Mouse (Mus musculus) CH12.LX (cell line): ENCODE results near the gene Dync2li1. TPM values are rescaled to one million over a fixed set of nuclear protein-coding genes. Genes with fewer than 3 reads are reported as not detected.

Source experiments
- DNase-seq: peaks from one replicate; pipeline ENCODE4 v3.0.0-alpha.2; 2013; ENCODE audit errors: extremely low read depth
- H3K27ac ChIP-seq: 2 replicates; pipeline ENCODE4 v1.5.1; 2012; ENCODE audit warnings: low read depth, mild to moderate bottlenecking, control low read depth, moderate library complexity; ENCODE audit not compliant: insufficient read depth
- H3K27me3 ChIP-seq: replicated peaks from 2 replicates; pipeline ENCODE3; 2012; ENCODE audit warnings: inconsistent platforms
- H3K36me3 ChIP-seq, 2 experiments: replicated peaks in 1 of 2; 2 replicates each; pipeline versions ENCODE3 to v1.6.1; 2012; ENCODE audit warnings: inconsistent platforms in 1 of 2, low read length in 1 of 2, mild to moderate bottlenecking in 1 of 2, mixed read lengths in 1 of 2, moderate library complexity in 1 of 2; ENCODE audit not compliant: control insufficient read depth in 1 of 2, insufficient read depth in 1 of 2
- H3K4me1 ChIP-seq, 2 experiments: 2 replicates each; pipeline ENCODE4 v1.6.1; 2012; ENCODE audit warnings: inconsistent platforms in 1 of 2, moderate library complexity in 1 of 2; ENCODE audit not compliant: insufficient read depth in 2 of 2, control insufficient read depth in 1 of 2
- H3K4me2 ChIP-seq: 2 replicates; pipeline ENCODE4 v1.6.1; 2012; ENCODE audit warnings: low read depth, mild to moderate bottlenecking, control low read depth; ENCODE audit not compliant: poor library complexity, insufficient read depth, severe bottlenecking
- H3K4me3 ChIP-seq, 3 experiments: fragments of 150-350 bp in 1 of 3; sonication (generic) in 1 of 3; replicated peaks in 1 of 3; 2 replicates each; pipeline versions ENCODE3 to v1.5.1; 2011 to 2012; ENCODE audit warnings: low read depth in 2 of 3, low read length in 2 of 3, mild to moderate bottlenecking in 2 of 3, moderate library complexity in 2 of 3, control low read depth in 1 of 3, improper control_type of control experiment in 1 of 3, inconsistent platforms in 1 of 3, mixed read lengths in 1 of 3; ENCODE audit not compliant: poor library complexity in 1 of 3
- H3K79me2 ChIP-seq: replicated peaks from 2 replicates; pipeline ENCODE4 v1.6.1; 2012; ENCODE audit warnings: mild to moderate bottlenecking, moderate library complexity; ENCODE audit not compliant: control insufficient read depth, poor library complexity, insufficient read depth, severe bottlenecking; ENCODE audit errors: extremely low read depth
- H3K9ac ChIP-seq: 2 replicates; pipeline ENCODE4 v1.6.1; 2012; ENCODE audit warnings: low read depth, mild to moderate bottlenecking, control low read depth, moderate library complexity; ENCODE audit not compliant: insufficient read depth
- H3K9me3 ChIP-seq: replicated peaks from 2 replicates; pipeline ENCODE3; 2012; ENCODE audit warnings: low read length, inconsistent platforms, mixed read lengths
- E2F4 ChIP-seq: IDR thresholded peaks from 2 replicates; pipeline ENCODE4 v1.6.1; 2011; ENCODE audit warnings: low read depth, low read length, improper control_type of control experiment; ENCODE audit not compliant: insufficient replicate concordance
- ETS1 ChIP-seq: conservative IDR thresholded peaks from 2 replicates; pipeline ENCODE4 v1.6.1; 2012; ENCODE audit warnings: low read depth, mild to moderate bottlenecking, inconsistent platforms, low read length, improper control_type of control experiment, moderate library complexity
- JUN ChIP-seq: IDR thresholded peaks from 2 replicates; pipeline ENCODE4 v1.6.1; 2011; ENCODE audit warnings: low read depth, mild to moderate bottlenecking, low read length, improper control_type of control experiment, moderate library complexity; ENCODE audit not compliant: insufficient read depth
- JUND ChIP-seq: conservative IDR thresholded peaks from 2 replicates; pipeline ENCODE4 v1.6.1; 2011; ENCODE audit warnings: low read depth, low read length, improper control_type of control experiment
- KAT2A ChIP-seq: IDR thresholded peaks from 2 replicates; pipeline ENCODE4 v1.6.1; 2012; ENCODE audit warnings: low read length, improper control_type of control experiment, inconsistent platforms; ENCODE audit not compliant: insufficient replicate concordance
- MAFK ChIP-seq: IDR thresholded peaks from 2 replicates; pipeline ENCODE4 v1.6.1; 2011; ENCODE audit warnings: low read length, improper control_type of control experiment; ENCODE audit not compliant: insufficient replicate concordance
- MEF2A ChIP-seq: IDR thresholded peaks from 2 replicates; pipeline ENCODE4 v1.6.1; 2014; ENCODE audit warnings: low read depth, mild to moderate bottlenecking, inconsistent platforms, low read length, improper control_type of control experiment, borderline replicate concordance
- NELFE ChIP-seq: IDR thresholded peaks from 2 replicates; pipeline ENCODE4 v1.6.1; 2011; ENCODE audit warnings: low read depth, low read length, improper control_type of control experiment
- NRF1 ChIP-seq: IDR thresholded peaks from 2 replicates; pipeline ENCODE4 v1.6.1; 2014; ENCODE audit warnings: low read depth, mild to moderate bottlenecking, inconsistent platforms, low read length, improper control_type of control experiment, moderate library complexity
- RCOR1 ChIP-seq: conservative IDR thresholded peaks from 2 replicates; pipeline ENCODE4 v1.6.1; 2012; ENCODE audit warnings: low read depth, mild to moderate bottlenecking, inconsistent platforms, low read length, improper control_type of control experiment
- SIN3A ChIP-seq: IDR thresholded peaks from 2 replicates; pipeline ENCODE4 v1.6.1; 2012; ENCODE audit warnings: low read length, improper control_type of control experiment, inconsistent platforms
- SMC3 ChIP-seq: IDR thresholded peaks from 2 replicates; pipeline ENCODE4 v1.6.1; 2011; ENCODE audit warnings: low read depth, low read length, improper control_type of control experiment
- TBP ChIP-seq: conservative IDR thresholded peaks from 2 replicates; pipeline ENCODE4 v1.6.1; 2011; ENCODE audit warnings: low read depth, low read length, improper control_type of control experiment
- USF1 ChIP-seq: IDR thresholded peaks from 2 replicates; pipeline ENCODE4 v1.6.1; 2014; ENCODE audit warnings: low read depth, mild to moderate bottlenecking, inconsistent platforms, low read length, improper control_type of control experiment
- USF2 ChIP-seq: conservative IDR thresholded peaks from 2 replicates; pipeline ENCODE4 v1.6.1; 2011; ENCODE audit warnings: low read depth, low read length, improper control_type of control experiment
- ZC3H11A ChIP-seq: IDR thresholded peaks from 2 replicates; pipeline ENCODE4 v1.6.1; 2012; ENCODE audit warnings: low read depth, mild to moderate bottlenecking, inconsistent platforms, low read length, improper control_type of control experiment
- dilution Hi-C: fragments of 300-500 bp; cut with MboI; formaldehyde crosslinking; loops from 2 replicates; pipeline ENCODE4 v1.14.3; 2020; ENCODE audit warnings: low sequenced_read_pairs; ENCODE audit not compliant: extremely low pct_unique_long_range_greater_than_20kb, extremely low pct_ligation_motif_present
- in situ Hi-C: fragments of 300-500 bp; cut with MboI; formaldehyde crosslinking; loops from 3 replicates; pipeline ENCODE4 v1.14.3; 2019; ENCODE audit warnings: low sequenced_read_pairs, low pct_ligation_motif_present, low pct_unique_long_range_greater_than_20kb, mixed read lengths
- polyA plus RNA-seq: library from polyadenylated mRNA; unstranded; fragments of >175 nt; gene quantifications from 2 replicates; pipeline ENCODE4 v1.2.1, GENCODE M21; 2012; ENCODE audit warnings: low read depth; ENCODE audit not compliant: insufficient read length
- total RNA-seq, 2 experiments: library from RNA; depleted of rRNA; stranded (reverse); fragments of 300-350 nt in 1 of 2; fragments of >200 nt in 1 of 2; gene quantifications; 2 replicates each; pipeline ENCODE4 v1.2.3; 2012 to 2014

The Dync2li1 gene
- total and polyA plus RNA-seq, 3 experiments, result 7.6 to 12.3 (median 11.7) TPM

DNA sequence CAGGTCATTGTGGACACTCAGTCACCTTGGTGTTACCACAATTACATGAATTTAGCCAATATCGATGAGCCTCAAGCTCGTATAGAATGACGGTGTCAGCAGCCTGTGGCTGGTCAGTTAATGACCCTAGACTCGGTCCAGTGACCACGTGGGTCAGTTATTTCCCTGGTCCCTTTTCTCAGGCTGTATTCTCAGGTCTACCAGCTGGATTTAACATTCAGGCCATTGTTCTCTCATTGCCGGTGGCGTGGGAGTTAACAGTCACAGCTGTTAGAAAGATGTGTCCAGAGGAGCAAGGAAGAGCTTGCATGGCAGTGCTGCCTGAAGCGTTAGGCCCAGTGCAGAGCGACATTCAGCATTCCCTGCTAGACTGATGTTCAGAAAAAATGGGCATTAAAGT, 42.2 kb upstream of the Dync2li1 start:
- Histone ChIP-seq H3K4me2 (no peak overlapping the region), H3K36me3 (no peaks in the 10 kb centered on the region), H3K4me1 (peaks cover 0 to 11% of the 10 kb centered on the region in 2 experiments; a peak in 2 of 4 replicates), H3K9ac (no peak overlapping the region), H3K27ac (no peak overlapping the region), H3K4me3 (no peak overlapping the region), H3K27me3 (no peaks in the 10 kb centered on the region), H3K79me2 (no peaks in the 10 kb centered on the region), H3K9me3 (no peaks in the 10 kb centered on the region)
- no peak for DNase-seq
- TF ChIP-seq JUND, result no peak
- TF ChIP-seq MEF2A, result no peak
- no peak for TF ChIP-seq NELFE
- no peak for TF ChIP-seq JUN
- TF ChIP-seq USF1, result no peak
- TF ChIP-seq USF2, result no peak
- no peak for TF ChIP-seq E2F4
- in situ Hi-C loops (no loop called here), dilution Hi-C loops (no loop called here)

DNA sequence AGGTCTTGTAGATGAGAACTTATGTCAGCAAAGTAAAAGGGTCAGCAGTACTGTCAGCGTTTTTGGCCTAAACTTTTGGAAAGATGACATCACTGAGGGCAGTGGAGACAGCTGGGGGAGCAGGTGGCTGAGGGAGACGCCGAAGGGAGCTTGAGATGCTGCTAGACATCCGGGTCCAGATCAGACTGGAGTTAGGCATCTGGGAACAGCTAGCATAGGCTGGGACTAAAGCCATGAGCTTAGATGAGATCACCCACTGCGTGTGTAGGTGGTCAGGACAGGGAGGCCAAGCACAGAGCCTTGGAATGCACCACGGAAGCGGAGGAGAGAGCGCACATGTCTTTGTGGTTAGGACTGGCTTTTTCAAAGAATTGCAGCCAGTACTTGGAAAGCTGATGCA, 41.2 kb upstream of the Dync2li1 start:
- Histone ChIP-seq H3K79me2 (no peaks in the 10 kb centered on the region), H3K36me3 (no peaks in the 10 kb centered on the region), H3K27me3 (no peaks in the 10 kb centered on the region), H3K4me3 (no peak overlapping the region), H3K9ac (no peak overlapping the region), H3K27ac (no peak overlapping the region), H3K9me3 (no peaks in the 10 kb centered on the region), H3K4me2 (no peak overlapping the region), H3K4me1 (peaks cover 0 to 2% of the 10 kb centered on the region in 2 experiments; a peak in 1 of 4 replicates)
- TF ChIP-seq ETS1, result no peak
- TF ChIP-seq MAFK, result no peak
- no peak for TF ChIP-seq KAT2A
- TF ChIP-seq RCOR1, result no peak
- TF ChIP-seq SMC3, result no peak
- TF ChIP-seq ZC3H11A, result no peak
- no peak for TF ChIP-seq SIN3A
- TF ChIP-seq TBP, result no peak
- no peak for TF ChIP-seq NRF1
- no peak for TF ChIP-seq MEF2A
- TF ChIP-seq USF2, result no peak
- no peak for DNase-seq
- in situ Hi-C loops, result no loop called here
- dilution Hi-C loops, result no loop called here

DNA sequence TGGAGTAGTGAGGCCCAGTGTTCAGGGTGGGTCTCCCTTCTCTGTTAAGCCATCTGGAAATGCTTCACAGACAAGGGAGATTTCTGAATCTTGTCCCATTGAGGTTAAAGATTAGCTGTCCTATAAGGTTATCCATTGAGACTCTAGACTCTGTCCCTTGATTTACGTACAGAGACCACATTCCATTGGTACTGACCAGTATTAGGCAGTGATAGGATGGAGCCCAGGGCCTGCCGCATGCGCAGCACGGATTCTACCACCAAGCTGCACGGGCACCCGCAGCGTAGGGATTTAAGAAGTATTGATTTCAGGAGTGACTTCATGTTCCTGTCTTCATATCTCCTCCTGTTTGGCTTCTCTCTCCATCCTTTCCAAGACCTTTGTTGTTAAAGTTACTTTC, 36.2 kb upstream of the Dync2li1 start:
- H3K27ac ChIP-seq, result no peak overlapping the region
- DNase-seq, result no peak
- H3K27me3 ChIP-seq, result no peaks in the 10 kb centered on the region
- no peak overlapping the region for H3K4me3 ChIP-seq
- H3K4me2 ChIP-seq, result no peak overlapping the region
- in situ Hi-C loops (no loop called here), dilution Hi-C loops (no loop called here)
- no peaks in the 10 kb centered on the region for H3K9me3 ChIP-seq
- TF ChIP-seq SIN3A, result no peak
- TF ChIP-seq NRF1, result no peak
- H3K4me1 ChIP-seq, result no peaks in the 10 kb centered on the region
- no peaks in the 10 kb centered on the region for H3K36me3 ChIP-seq
- no peak overlapping the region for H3K9ac ChIP-seq
- H3K79me2 ChIP-seq, result no peaks in the 10 kb centered on the region
